Mouse (Mus musculus): Measurements from ENCODE around the gene Dock2.

DNA sequence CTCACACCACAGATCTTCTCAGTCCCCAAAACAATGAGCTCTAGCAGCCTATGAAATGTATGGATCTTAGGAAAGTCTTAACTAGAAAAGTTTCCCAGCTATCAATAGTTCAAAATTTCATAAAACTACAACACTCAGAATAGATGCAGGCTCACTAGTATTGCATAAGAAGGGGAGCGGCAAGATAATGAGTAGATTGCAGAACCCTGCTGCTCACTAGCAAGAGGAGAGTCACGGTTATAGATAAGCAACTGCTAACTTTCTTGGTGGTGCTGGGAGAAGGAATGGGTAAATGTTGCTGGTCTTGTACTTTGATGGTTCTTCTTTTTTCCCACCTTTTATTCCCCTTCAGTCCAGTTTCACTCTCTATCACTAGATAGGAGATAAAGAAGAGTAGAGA, 291.5 kb downstream of the Dock2 start:
- TF ChIP-seq CTCF (IDR thresholded peaks at IDR 0.05; ENCODE audit: low read depth, low read length): no peak
- TF ChIP-seq POLR2A (IDR thresholded peaks at IDR 0.05; ENCODE audit: insufficient read depth, low read length): no peak
- no peak for TF ChIP-seq EP300 (IDR thresholded peaks at IDR 0.05; ENCODE audit: insufficient read depth, low read depth, low read length)
